Mouse (Mus musculus): ENCODE results near the gene AU021092.

Gene AU021092

GRCm38 (mm10) chr16:5214126-5214525, 8.0 kb downstream of the AU021092 start:
- no peak for DNase-seq (ENCODE audit: low spot score in 2 of 2)

- DNase-seq (ENCODE audit: low spot score in 2 of 2), result peak in 1 of 2 experiments; percentile 27
Measured at GRCm38 (mm10) chr16:5212150-5212549, 9.9 kb downstream of the AU021092 start.

- DNase-seq (ENCODE audit: low spot score in 2 of 2), result no peak
Measured at GRCm38 (mm10) chr16:5210365-5210764, 11.7 kb downstream of the AU021092 start.

GRCm38 (mm10) chr16:5206051-5206450, 16.0 kb downstream of the AU021092 start:
- DNase-seq (ENCODE audit: low spot score in 2 of 2), result no peak

GRCm38 (mm10) chr16:5205431-5205970, 16.6 kb downstream of the AU021092 start:
- DNase-seq (ENCODE audit: low spot score in 2 of 2), result no peak

GRCm38 (mm10) chr16:5203668-5204433, 18.2 kb downstream of the AU021092 start, which contains the start of gene Nagpa:
Gene Nagpa (minus strand): TSS chr16:5204012.
- peak; percentile 78 to 86 for DNase-seq (ENCODE audit: low spot score in 2 of 2)

- DNase-seq (ENCODE audit: low spot score in 2 of 2), result peak in 1 of 2 experiments; percentile 38
Measured at GRCm38 (mm10) chr16:5203200-5203599, 18.9 kb downstream of the AU021092 start.

GRCm38 (mm10) chr16:5202681-5203080, 19.4 kb downstream of the AU021092 start:
- DNase-seq (ENCODE audit: low spot score in 2 of 2), result peak; percentile 66 to 73

GRCm38 (mm10) chr16:5195080-5195479, 27.0 kb downstream of the AU021092 start:
- DNase-seq (ENCODE audit: low spot score in 2 of 2), result peak; percentile 59 to 61

- peak; percentile 56 to 61 for DNase-seq (ENCODE audit: low spot score in 2 of 2)
Measured at GRCm38 (mm10) chr16:5186234-5186633, 35.9 kb downstream of the AU021092 start.

GRCm38 (mm10) chr16:5185691-5186090, 36.4 kb downstream of the AU021092 start:
- no peak for DNase-seq (ENCODE audit: low spot score in 2 of 2)

- DNase-seq (ENCODE audit: low spot score in 2 of 2), result no peak
Measured at GRCm38 (mm10) chr16:5184956-5185355, 37.1 kb downstream of the AU021092 start.

- DNase-seq (ENCODE audit: low spot score in 2 of 2), result no peak
Measured at GRCm38 (mm10) chr16:5184101-5184500, 38.0 kb downstream of the AU021092 start.

GRCm38 (mm10) chr16:5183310-5183975, 38.7 kb downstream of the AU021092 start:
- DNase-seq (ENCODE audit: low spot score in 2 of 2), result no peak

GRCm38 (mm10) chr16:5172636-5173035, 49.5 kb downstream of the AU021092 start:
- no peak for DNase-seq (ENCODE audit: low spot score in 2 of 2)

GRCm38 (mm10) chr16:5168829-5169228, 53.3 kb downstream of the AU021092 start:
- DNase-seq (ENCODE audit: low spot score in 2 of 2), result no peak

- DNase-seq (ENCODE audit: low spot score in 2 of 2), result no peak
Measured at GRCm38 (mm10) chr16:5168038-5168437, 54.1 kb downstream of the AU021092 start.

- no peak for DNase-seq (ENCODE audit: low spot score in 2 of 2)
Measured at GRCm38 (mm10) chr16:5164327-5164726, 57.8 kb downstream of the AU021092 start.

All from right cerebral cortex, adult 2 months (tissue).